Mouse (Mus musculus): Measurements from ENCODE around the gene Cdhr3. TPM values are rescaled to one million over a fixed set of nuclear protein-coding genes. Genes with fewer than 3 reads are reported as not detected.
"Not testable (repeated sequence)": the region's sequence is repeated elsewhere in the genome, so short reads cannot be mapped to it uniquely, and the experiment has no call there.

The Cdhr3 gene
- polyA plus RNA-seq, 1 experiment from 2014 or later = not detected

DNA sequence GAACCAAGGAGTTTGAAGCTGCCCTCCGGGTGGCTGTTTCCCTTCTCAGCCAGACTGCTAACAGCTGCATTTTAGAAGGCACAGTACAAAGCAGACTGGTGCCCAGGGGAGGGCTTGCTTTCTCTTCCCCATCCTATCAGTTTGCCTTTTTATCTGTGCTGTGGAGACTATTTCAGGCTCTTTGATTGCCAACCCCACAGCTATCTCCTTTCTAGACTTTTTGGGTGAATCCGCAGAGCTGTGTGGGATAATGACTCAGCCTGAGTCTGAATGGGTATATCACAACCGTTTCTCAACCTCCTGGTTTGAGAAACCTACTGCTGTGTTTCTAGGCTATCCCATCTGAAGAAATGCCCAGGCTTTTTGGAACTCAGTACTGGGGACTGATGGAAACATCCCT lies 27.5 kb downstream of the Cdhr3 start:
- Histone ChIP-seq H3K4me1 (replicated peaks; ENCODE audit: control insufficient read depth, insufficient read depth, low read length) (peaks cover 3% of the 10 kb centered on the region; the same call in 1 of the 2 replicates), H3K4me3 (ENCODE audit: low read depth, low read length) (no peak overlapping the region), H3K36me3 (ENCODE audit: control insufficient read depth, insufficient read depth, low read length) (no peaks in the 10 kb centered on the region), H3K9ac (ENCODE audit: low read length) (no peak overlapping the region), H3K27me3 (ENCODE audit: control insufficient read depth, insufficient read depth, low read length) (no peaks in the 10 kb centered on the region), H3K27ac (ENCODE audit: low read depth, low read length) (no peak overlapping the region), H3K4me2 (ENCODE audit: low read depth, low read length, severe bottlenecking) (no peak overlapping the region), H3K9me3 (ENCODE audit: control insufficient read depth, low read length) (no peaks in the 10 kb centered on the region)
- WGBS = 87% methylated on average over 3 of the region's 3 CpGs
- ATAC-seq (replicated peaks; ENCODE audit: low FRiP score) = no peak
- DNase-seq (ENCODE audit: low spot score) = no peak

DNA sequence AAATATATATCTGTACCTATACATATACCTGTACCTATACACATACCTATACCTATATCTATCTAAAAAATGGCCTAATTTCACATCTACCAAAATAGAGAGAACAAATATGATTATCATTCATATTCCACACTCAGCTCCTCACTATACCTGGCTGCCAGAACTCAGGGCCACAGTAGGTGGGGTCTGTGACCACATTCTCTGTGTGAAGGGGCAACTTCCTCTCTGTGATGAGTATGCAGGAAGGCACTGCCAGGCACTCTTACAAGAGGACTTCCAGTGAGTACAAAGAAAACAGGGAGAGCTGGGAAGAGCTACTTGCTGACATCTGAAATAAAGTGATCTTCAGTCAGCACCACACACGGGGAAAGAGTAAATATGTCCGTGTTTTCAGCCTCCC lies 28.4 kb downstream of the Cdhr3 start:
- 84% methylated on average over 2 of the region's 2 CpGs for WGBS
- Histone ChIP-seq H3K9me3 (ENCODE audit: control insufficient read depth, low read length) (no peaks in the 10 kb centered on the region), H3K27me3 (ENCODE audit: control insufficient read depth, insufficient read depth, low read length) (no peaks in the 10 kb centered on the region), H3K4me1 (replicated peaks; ENCODE audit: control insufficient read depth, insufficient read depth, low read length) (peaks cover 3% of the 10 kb centered on the region; the same call in 1 of the 2 replicates), H3K4me2 (ENCODE audit: low read depth, low read length, severe bottlenecking) (no peak overlapping the region), H3K36me3 (ENCODE audit: control insufficient read depth, insufficient read depth, low read length) (no peaks in the 10 kb centered on the region), H3K9ac (ENCODE audit: low read length) (no peak overlapping the region), H3K27ac (ENCODE audit: low read depth, low read length) (no peak overlapping the region), H3K4me3 (ENCODE audit: low read depth, low read length) (no peak overlapping the region)
- ATAC-seq (replicated peaks; ENCODE audit: low FRiP score) (no peak), DNase-seq (ENCODE audit: low spot score) (no peak)

DNA sequence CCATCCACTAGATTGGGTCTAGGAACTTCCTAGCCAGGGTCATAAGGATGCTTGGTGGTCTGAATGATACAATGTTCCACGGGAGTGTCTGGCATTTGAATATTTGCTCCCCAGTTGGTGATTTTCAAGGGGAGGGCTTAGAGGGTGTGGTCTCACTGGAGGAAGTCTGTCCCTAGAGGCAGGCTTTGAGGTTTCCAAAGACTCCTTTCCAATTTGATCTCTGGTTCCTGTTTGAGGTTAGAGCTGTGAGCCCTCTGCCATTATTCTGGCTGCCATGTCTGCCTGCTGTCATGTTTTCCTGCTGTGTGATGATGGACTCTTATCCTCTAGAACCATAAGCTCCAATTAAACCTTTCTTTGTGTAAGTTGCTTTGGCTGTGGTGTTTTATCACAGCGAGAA lies 29.4 kb downstream of the Cdhr3 start:
- Histone ChIP-seq H3K4me3 (ENCODE audit: low read depth, low read length) (no peak overlapping the region), H3K9ac (ENCODE audit: low read length) (no peak overlapping the region), H3K9me3 (ENCODE audit: control insufficient read depth, low read length) (no peaks in the 10 kb centered on the region), H3K27ac (ENCODE audit: low read depth, low read length) (no peak overlapping the region), H3K27me3 (ENCODE audit: control insufficient read depth, insufficient read depth, low read length) (no peaks in the 10 kb centered on the region), H3K4me1 (replicated peaks; ENCODE audit: control insufficient read depth, insufficient read depth, low read length) (peaks cover 3% of the 10 kb centered on the region; the same call in 1 of the 2 replicates), H3K36me3 (ENCODE audit: control insufficient read depth, insufficient read depth, low read length) (no peaks in the 10 kb centered on the region), H3K4me2 (ENCODE audit: low read depth, low read length, severe bottlenecking) (no peak overlapping the region)
- DNase-seq (ENCODE audit: low spot score) = no peak
- 71% methylated on average over 2 of the region's 2 CpGs for WGBS
- no peak for ATAC-seq (replicated peaks; ENCODE audit: low FRiP score)

- not testable (repeated sequence) for H3K4me2 ChIP-seq (ENCODE audit: low read depth, low read length, severe bottlenecking); H3K4me3 ChIP-seq (ENCODE audit: low read depth, low read length); DNase-seq (ENCODE audit: low spot score); H3K27ac ChIP-seq (ENCODE audit: low read depth, low read length); H3K36me3 ChIP-seq (ENCODE audit: control insufficient read depth, insufficient read depth, low read length); H3K9ac ChIP-seq (ENCODE audit: low read length); H3K4me1 ChIP-seq (replicated peaks; ENCODE audit: control insufficient read depth, insufficient read depth, low read length); ATAC-seq (replicated peaks; ENCODE audit: low FRiP score); H3K9me3 ChIP-seq (ENCODE audit: control insufficient read depth, low read length); H3K27me3 ChIP-seq (ENCODE audit: control insufficient read depth, insufficient read depth, low read length)
- WGBS = 86% methylated on average over 2 of the region's 2 CpGs
Observed at GRCm38 (mm10) chr12:33062379-33062778, 30.3 kb downstream of the Cdhr3 start.

DNA sequence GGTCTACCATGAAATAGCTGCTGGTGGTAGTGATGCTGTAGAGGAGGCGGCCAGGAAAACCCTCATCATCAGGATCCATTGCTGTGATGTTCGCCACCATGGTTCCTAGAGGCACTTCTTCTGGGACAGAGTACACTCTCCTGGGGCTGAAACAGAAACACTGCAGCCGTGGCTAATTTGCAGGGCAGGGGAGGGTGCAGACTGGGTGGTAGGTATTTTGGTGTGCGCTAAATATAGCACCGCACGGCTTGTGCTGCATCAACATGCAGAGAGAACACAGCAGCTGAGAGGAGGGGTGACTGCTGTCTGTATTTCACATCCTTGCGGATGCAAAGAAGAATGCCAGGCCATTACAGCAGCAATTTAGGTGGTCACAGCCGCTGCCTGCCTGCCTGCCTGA lies 31.0 kb downstream of the Cdhr3 start:
- Histone ChIP-seq H3K4me1 (replicated peaks; ENCODE audit: control insufficient read depth, insufficient read depth, low read length) (peaks cover 11% of the 10 kb centered on the region), H3K4me2 (ENCODE audit: low read depth, low read length, severe bottlenecking) (no peak overlapping the region), H3K4me3 (ENCODE audit: low read depth, low read length) (no peak overlapping the region), H3K9ac (ENCODE audit: low read length) (no peak overlapping the region), H3K36me3 (ENCODE audit: control insufficient read depth, insufficient read depth, low read length) (no peaks in the 10 kb centered on the region), H3K27ac (ENCODE audit: low read depth, low read length) (peak overlapping the region; percentile 18; the same call in 1 of the 2 replicates), H3K27me3 (ENCODE audit: control insufficient read depth, insufficient read depth, low read length) (no peaks in the 10 kb centered on the region), H3K9me3 (ENCODE audit: control insufficient read depth, low read length) (no peaks in the 10 kb centered on the region)
- DNase-seq (ENCODE audit: low spot score) = no peak
- 62% methylated on average over 8 of the region's 8 CpGs for WGBS
- no peak; the same call in 1 of the 2 replicates for ATAC-seq (replicated peaks; ENCODE audit: low FRiP score)

DNA sequence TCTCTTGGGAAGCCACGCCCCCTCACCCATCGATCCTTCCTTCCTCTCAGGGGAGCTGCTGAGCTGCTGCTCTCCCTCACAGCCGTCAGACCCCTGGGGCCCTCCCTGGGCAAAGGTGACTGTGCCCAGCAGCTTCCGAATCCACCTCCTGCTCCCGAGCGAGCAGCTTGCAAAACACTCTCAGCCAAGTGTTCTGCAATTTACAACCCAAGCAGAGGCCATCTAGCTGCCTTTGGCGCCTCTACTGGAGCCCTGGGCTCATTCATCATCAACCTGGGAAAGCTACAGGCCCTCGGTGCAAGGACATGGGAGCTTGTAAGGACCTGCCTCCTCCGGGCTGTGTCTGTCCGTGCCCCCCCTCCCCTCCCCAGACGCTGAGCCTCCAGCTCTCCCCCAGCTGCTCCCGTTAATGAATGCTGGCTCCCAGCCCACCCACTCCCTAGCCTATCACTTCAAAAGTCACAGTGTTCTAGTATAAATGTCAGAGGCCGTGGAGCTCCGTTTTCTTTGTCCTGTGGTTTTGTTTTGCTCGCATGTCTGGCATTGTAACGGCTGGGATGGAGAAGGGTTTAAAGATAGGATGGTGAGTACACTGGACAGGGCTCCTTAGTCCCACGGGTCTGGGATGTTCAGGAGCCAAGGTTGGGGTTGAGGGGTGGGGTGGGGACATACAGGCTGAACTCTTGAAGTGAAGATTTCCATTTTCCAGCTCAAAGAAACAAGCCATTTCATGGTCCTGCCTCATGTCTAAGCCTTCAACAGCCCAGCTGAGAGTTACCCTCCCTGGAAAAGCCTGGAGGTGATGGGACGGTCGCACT lies 35.2 kb downstream of the Cdhr3 start:
- Histone ChIP-seq H3K27ac (ENCODE audit: low read depth, low read length) (no peak overlapping the region), H3K4me1 (replicated peaks; ENCODE audit: control insufficient read depth, insufficient read depth, low read length) (peaks cover 11% of the 10 kb centered on the region), H3K9me3 (ENCODE audit: control insufficient read depth, low read length) (no peaks in the 10 kb centered on the region), H3K36me3 (ENCODE audit: control insufficient read depth, insufficient read depth, low read length) (no peaks in the 10 kb centered on the region), H3K27me3 (ENCODE audit: control insufficient read depth, insufficient read depth, low read length) (no peaks in the 10 kb centered on the region), H3K4me3 (ENCODE audit: low read depth, low read length) (peak overlapping the region; percentile 6; the same call in 1 of the 2 replicates), H3K4me2 (ENCODE audit: low read depth, low read length, severe bottlenecking) (peak overlapping the region; percentile 48), H3K9ac (ENCODE audit: low read length) (peak overlapping the region; percentile 39)
- 13% methylated on average over 19 of the region's 19 CpGs for WGBS
- DNase-seq (ENCODE audit: low spot score) (peak; percentile 77), ATAC-seq (replicated peaks; ENCODE audit: low FRiP score) (peak; percentile 80)

GRCm38 (mm10) chr12:33056574-33056973 lies 36.1 kb downstream of the Cdhr3 start:
- Histone ChIP-seq H3K27ac (ENCODE audit: low read depth, low read length) (no peak overlapping the region), H3K4me1 (replicated peaks; ENCODE audit: control insufficient read depth, insufficient read depth, low read length) (peaks cover 9% of the 10 kb centered on the region)

DNA sequence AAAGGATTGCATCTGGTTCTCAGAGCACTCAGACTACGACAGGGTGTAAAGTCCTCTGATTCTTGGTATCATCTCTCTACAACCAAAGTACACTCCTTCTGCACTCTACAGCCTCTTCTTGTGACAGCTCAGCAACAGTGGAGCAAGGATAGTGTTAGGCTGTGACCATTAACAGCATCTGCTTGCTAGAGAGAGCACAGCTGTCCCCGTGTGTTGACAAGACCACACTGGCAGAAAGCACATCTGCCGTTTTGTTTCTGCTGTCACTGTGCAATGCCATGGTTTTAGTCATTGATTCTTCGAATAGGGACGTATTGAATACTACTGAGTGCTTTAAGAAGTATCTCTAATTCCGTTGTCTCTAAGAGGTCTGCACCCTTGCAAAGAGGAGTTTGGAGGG lies 36.6 kb downstream of the Cdhr3 start:
- no peak overlapping the region for H3K9ac ChIP-seq (ENCODE audit: low read length)
- H3K27me3 ChIP-seq (ENCODE audit: control insufficient read depth, insufficient read depth, low read length) = no peaks in the 10 kb centered on the region
- WGBS = 91% methylated on average over 6 of the region's 6 CpGs
- peaks cover 7% of the 10 kb centered on the region for H3K4me1 ChIP-seq (replicated peaks; ENCODE audit: control insufficient read depth, insufficient read depth, low read length)
- no peak overlapping the region for H3K4me3 ChIP-seq (ENCODE audit: low read depth, low read length)
- DNase-seq (ENCODE audit: low spot score) (no peak), ATAC-seq (replicated peaks; ENCODE audit: low FRiP score) (no peak)
- H3K27ac ChIP-seq (ENCODE audit: low read depth, low read length) = no peak overlapping the region
- H3K9me3 ChIP-seq (ENCODE audit: control insufficient read depth, low read length) = no peaks in the 10 kb centered on the region
- no peaks in the 10 kb centered on the region for H3K36me3 ChIP-seq (ENCODE audit: control insufficient read depth, insufficient read depth, low read length)
- H3K4me2 ChIP-seq (ENCODE audit: low read depth, low read length, severe bottlenecking) = no peak overlapping the region

More at GRCm38 (mm10) chr12:33056574-33056973, 36.1 kb downstream of the Cdhr3 start:
- no peak for DNase-seq (ENCODE audit: low spot score)
- H3K9ac ChIP-seq (ENCODE audit: low read length) = no peak overlapping the region
- no peak for ATAC-seq (replicated peaks; ENCODE audit: low FRiP score)
- no peak overlapping the region for H3K4me2 ChIP-seq (ENCODE audit: low read depth, low read length, severe bottlenecking)
- no peak overlapping the region for H3K4me3 ChIP-seq (ENCODE audit: low read depth, low read length)
- H3K27me3 ChIP-seq (ENCODE audit: control insufficient read depth, insufficient read depth, low read length) = no peaks in the 10 kb centered on the region
- no peaks in the 10 kb centered on the region for H3K36me3 ChIP-seq (ENCODE audit: control insufficient read depth, insufficient read depth, low read length)
- no peaks in the 10 kb centered on the region for H3K9me3 ChIP-seq (ENCODE audit: control insufficient read depth, low read length)
- WGBS = 44% methylated on average over 3 of the region's 3 CpGs

- WGBS = 75% methylated on average over 13 of the region's 13 CpGs
- no peak for ATAC-seq (replicated peaks; ENCODE audit: low FRiP score)
- H3K36me3 ChIP-seq (ENCODE audit: control insufficient read depth, insufficient read depth, low read length) = no peaks in the 10 kb centered on the region
- H3K9me3 ChIP-seq (ENCODE audit: control insufficient read depth, low read length) = no peaks in the 10 kb centered on the region
- no peak overlapping the region for H3K27ac ChIP-seq (ENCODE audit: low read depth, low read length)
- no peak overlapping the region for H3K4me3 ChIP-seq (ENCODE audit: low read depth, low read length)
- H3K27me3 ChIP-seq (ENCODE audit: control insufficient read depth, insufficient read depth, low read length) = no peaks in the 10 kb centered on the region
- DNase-seq (ENCODE audit: low spot score) = no peak
- peaks cover 7% of the 10 kb centered on the region for H3K4me1 ChIP-seq (replicated peaks; ENCODE audit: control insufficient read depth, insufficient read depth, low read length)
- H3K9ac ChIP-seq (ENCODE audit: low read length) = no peak overlapping the region
- H3K4me2 ChIP-seq (ENCODE audit: low read depth, low read length, severe bottlenecking) = no peak overlapping the region
Observed at GRCm38 (mm10) chr12:33053746-33054145, 38.9 kb downstream of the Cdhr3 start.
